Mouse (Mus musculus) layer of hippocampus, adult 9-10 months (tissue): ENCODE measurements around the gene Amfr.

Experiments used
- DNase-seq: peaks from one replicate; pipeline ENCODE4 v3.0.0; 2022; ENCODE audit warnings: low spot score

The Amfr gene

GRCm38 (mm10) chr8:93932873-93933272, 79.8 kb downstream of the Amfr start:
- no peak for DNase-seq

- no peak for DNase-seq
These were observed 81.3 kb downstream of the Amfr start for GRCm38 (mm10) chr8:93931336-93931735.

GRCm38 (mm10) chr8:93929233-93929632, 83.4 kb downstream of the Amfr start:
- no peak for DNase-seq

DNA sequence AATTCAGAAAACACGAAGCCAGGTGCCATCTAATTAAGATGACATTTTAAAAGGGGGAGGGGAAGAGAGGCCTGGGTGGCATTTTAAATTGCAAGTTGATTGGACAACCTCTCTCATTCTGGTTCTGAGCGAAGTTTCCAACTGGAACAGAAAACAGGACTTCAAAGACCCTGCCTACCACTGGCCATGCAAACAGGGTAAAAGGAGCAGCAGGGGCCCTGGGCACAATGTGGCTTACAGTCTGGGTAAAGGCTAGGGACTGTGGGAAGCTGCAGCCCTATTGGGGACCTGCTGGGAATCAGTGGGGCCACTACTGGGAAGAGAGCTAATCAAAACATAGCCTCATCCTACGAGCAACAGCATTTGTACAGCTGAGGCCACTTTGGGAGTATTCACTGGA, 87.1 kb downstream of the Amfr start:
- DNase-seq = no peak

DNA sequence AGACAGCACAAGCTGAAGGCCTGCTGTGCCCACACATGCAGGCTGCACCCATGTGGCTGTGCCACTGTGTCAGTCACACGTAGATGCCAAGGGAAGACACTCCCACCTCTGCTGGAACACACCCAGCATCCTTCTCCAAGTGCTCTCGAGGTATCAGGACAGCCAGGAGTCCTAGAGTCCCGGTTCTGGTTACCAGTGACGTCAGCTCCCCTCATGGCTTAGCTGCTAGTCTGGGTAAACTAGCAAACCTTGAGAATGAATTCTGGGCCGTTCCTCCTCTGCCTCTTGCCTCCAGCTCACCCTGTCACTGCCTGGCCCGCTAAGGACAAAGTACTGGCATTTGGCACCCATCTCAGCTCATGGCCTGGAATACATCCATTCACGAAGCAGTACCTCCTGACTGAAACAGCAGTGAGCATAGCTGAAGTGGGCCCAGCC, 88.7 kb downstream of the Amfr start:
- no peak for DNase-seq
